Mouse (Mus musculus): ENCODE measurements around the gene Myrf. TPM values are rescaled to one million over a fixed set of nuclear protein-coding genes. Genes with fewer than 3 reads are reported as not detected.
"Not testable (repeated sequence)": the region's sequence is repeated elsewhere in the genome, so short reads cannot be mapped to it uniquely, and the experiment has no call there.

Gene Myrf
- total and polyA plus RNA-seq, 2 experiments = 3.0 to 31.4 TPM

DNA sequence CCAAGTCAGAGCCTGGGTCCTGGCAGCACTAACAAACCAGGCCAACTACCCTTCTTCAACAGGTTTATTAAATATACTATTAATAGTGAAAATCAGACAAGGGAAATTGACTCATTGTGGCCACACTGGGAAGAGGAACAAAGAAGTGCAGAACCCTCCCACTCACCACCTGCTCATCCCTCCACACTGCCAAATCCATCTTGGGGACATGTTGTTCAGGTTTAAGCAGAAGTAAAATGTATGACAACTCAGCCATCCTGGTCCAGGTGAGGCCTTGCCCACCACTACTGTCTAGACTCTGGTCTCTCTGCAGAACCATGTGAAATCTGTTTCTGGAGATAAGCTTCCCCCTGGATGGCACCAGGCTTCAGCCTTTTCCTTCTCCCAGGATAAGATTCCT, 68.7 kb downstream of the Myrf start:
- Histone ChIP-seq H3K4me1 (ENCODE audit: control insufficient read depth, insufficient read depth, low read length) (peaks cover 14% of the 10 kb centered on the region), H3K4me3 (ENCODE audit: insufficient read depth, low read depth, low read length) (no peak overlapping the region), H3K9ac (ENCODE audit: low read depth, low read length) (no peak overlapping the region), H3K79me2 (ENCODE audit: control insufficient read depth, insufficient read depth, low read length) (no peaks in the 10 kb centered on the region), H3K36me3 (ENCODE audit: control insufficient read depth, insufficient read depth, low read length) (no peaks in the 10 kb centered on the region), H3K27ac (replicated peaks; ENCODE audit: insufficient read depth, low read depth, low read length) (no peak overlapping the region), H3K27me3 (ENCODE audit: control insufficient read depth, insufficient read depth, low read length) (no peaks in the 10 kb centered on the region)
- no peak for TF ChIP-seq POLR2A (IDR thresholded peaks at IDR 0.05; ENCODE audit: extremely low read depth, insufficient read depth, low read length)
- TF ChIP-seq CTCF (IDR thresholded peaks at IDR 0.05; ENCODE audit: low read depth, low read length) = no peak
- DNase-seq (ENCODE audit: extremely low read depth, low read depth, low spot score) = no peak

- no peak for DNase-seq (ENCODE audit: extremely low read depth, low read depth, low spot score)
- Histone ChIP-seq H3K27ac (replicated peaks; ENCODE audit: insufficient read depth, low read depth, low read length) (no peak overlapping the region), H3K9ac (ENCODE audit: low read depth, low read length) (no peak overlapping the region), H3K4me1 (ENCODE audit: control insufficient read depth, insufficient read depth, low read length) (peaks cover 18% of the 10 kb centered on the region), H3K79me2 (ENCODE audit: control insufficient read depth, insufficient read depth, low read length) (no peaks in the 10 kb centered on the region), H3K36me3 (ENCODE audit: control insufficient read depth, insufficient read depth, low read length) (no peaks in the 10 kb centered on the region), H3K4me3 (ENCODE audit: insufficient read depth, low read depth, low read length) (no peak overlapping the region), H3K27me3 (ENCODE audit: control insufficient read depth, insufficient read depth, low read length) (no peaks in the 10 kb centered on the region)
- WGBS = 78% methylated on average over 7 of the region's 7 CpGs
- no peak for TF ChIP-seq CTCF (IDR thresholded peaks at IDR 0.05; ENCODE audit: low read depth, low read length)
- no peak for TF ChIP-seq POLR2A (IDR thresholded peaks at IDR 0.05; ENCODE audit: extremely low read depth, insufficient read depth, low read length)
These were observed 69.2 kb downstream of the Myrf start for GRCm38 (mm10) chr19:10171359-10171758.

- TF ChIP-seq CTCF (IDR thresholded peaks at IDR 0.05; ENCODE audit: low read depth, low read length) (no peak), POLR2A (IDR thresholded peaks at IDR 0.05; ENCODE audit: extremely low read depth, insufficient read depth, low read length) (no peak)
- Histone ChIP-seq H3K79me2 (ENCODE audit: control insufficient read depth, insufficient read depth, low read length) (no peaks in the 10 kb centered on the region), H3K36me3 (ENCODE audit: control insufficient read depth, insufficient read depth, low read length) (no peaks in the 10 kb centered on the region), H3K9ac (ENCODE audit: low read depth, low read length) (no peak overlapping the region), H3K4me1 (ENCODE audit: control insufficient read depth, insufficient read depth, low read length) (peaks cover 20% of the 10 kb centered on the region), H3K4me3 (ENCODE audit: insufficient read depth, low read depth, low read length) (no peak overlapping the region), H3K27ac (replicated peaks; ENCODE audit: insufficient read depth, low read depth, low read length) (no peak overlapping the region; the same call in 1 of the 2 replicates), H3K27me3 (ENCODE audit: control insufficient read depth, insufficient read depth, low read length) (no peaks in the 10 kb centered on the region)
- WGBS = 30% methylated on average over 1 of the region's 1 CpGs
- peak; percentile 84 for DNase-seq (ENCODE audit: extremely low read depth, low read depth, low spot score)
These were observed 70.1 kb downstream of the Myrf start for GRCm38 (mm10) chr19:10170466-10170865.

GRCm38 (mm10) chr19:10169692-10170330, 70.7 kb downstream of the Myrf start:
- not testable (repeated sequence) for H3K27ac ChIP-seq (replicated peaks; ENCODE audit: insufficient read depth, low read depth, low read length); H3K27me3 ChIP-seq (ENCODE audit: control insufficient read depth, insufficient read depth, low read length); H3K4me3 ChIP-seq (ENCODE audit: insufficient read depth, low read depth, low read length); H3K36me3 ChIP-seq (ENCODE audit: control insufficient read depth, insufficient read depth, low read length); H3K79me2 ChIP-seq (ENCODE audit: control insufficient read depth, insufficient read depth, low read length); DNase-seq (ENCODE audit: extremely low read depth, low read depth, low spot score); H3K9ac ChIP-seq (ENCODE audit: low read depth, low read length)
- peaks cover 20% of the 10 kb centered on the region for H3K4me1 ChIP-seq (ENCODE audit: control insufficient read depth, insufficient read depth, low read length)
- WGBS = 94% methylated on average over 3 of the region's 3 CpGs

DNA sequence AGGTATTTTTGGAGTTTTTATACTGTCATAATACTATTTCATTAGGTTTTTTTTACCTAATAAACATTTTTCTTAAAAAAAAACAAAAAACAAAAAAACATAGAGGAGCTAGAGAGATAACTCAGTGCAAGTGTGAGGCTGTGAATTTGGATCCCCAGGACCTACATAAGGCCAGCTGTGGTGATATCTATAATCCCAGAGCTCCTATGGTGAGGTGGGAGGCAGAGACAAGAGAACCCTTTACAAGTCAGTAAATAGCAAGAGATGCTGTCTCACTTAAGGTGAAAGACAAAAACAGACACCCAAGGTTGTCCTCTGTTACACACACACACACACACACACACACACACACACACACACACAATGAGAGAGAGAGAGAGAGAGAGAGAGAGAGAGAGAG, 71.4 kb downstream of the Myrf start:
- H3K4me3 ChIP-seq (ENCODE audit: insufficient read depth, low read depth, low read length) = no peak overlapping the region
- H3K9ac ChIP-seq (ENCODE audit: low read depth, low read length) = no peak overlapping the region
- no peaks in the 10 kb centered on the region for H3K36me3 ChIP-seq (ENCODE audit: control insufficient read depth, insufficient read depth, low read length)
- H3K27me3 ChIP-seq (ENCODE audit: control insufficient read depth, insufficient read depth, low read length) = no peaks in the 10 kb centered on the region
- TF ChIP-seq CTCF (IDR thresholded peaks at IDR 0.05; ENCODE audit: low read depth, low read length) = no peak
- TF ChIP-seq POLR2A (IDR thresholded peaks at IDR 0.05; ENCODE audit: extremely low read depth, insufficient read depth, low read length) = no peak
- H3K27ac ChIP-seq (replicated peaks; ENCODE audit: insufficient read depth, low read depth, low read length) = no peak overlapping the region
- no peak for DNase-seq (ENCODE audit: extremely low read depth, low read depth, low spot score)
- peaks cover 20% of the 10 kb centered on the region for H3K4me1 ChIP-seq (ENCODE audit: control insufficient read depth, insufficient read depth, low read length)
- H3K79me2 ChIP-seq (ENCODE audit: control insufficient read depth, insufficient read depth, low read length) = no peaks in the 10 kb centered on the region

DNA sequence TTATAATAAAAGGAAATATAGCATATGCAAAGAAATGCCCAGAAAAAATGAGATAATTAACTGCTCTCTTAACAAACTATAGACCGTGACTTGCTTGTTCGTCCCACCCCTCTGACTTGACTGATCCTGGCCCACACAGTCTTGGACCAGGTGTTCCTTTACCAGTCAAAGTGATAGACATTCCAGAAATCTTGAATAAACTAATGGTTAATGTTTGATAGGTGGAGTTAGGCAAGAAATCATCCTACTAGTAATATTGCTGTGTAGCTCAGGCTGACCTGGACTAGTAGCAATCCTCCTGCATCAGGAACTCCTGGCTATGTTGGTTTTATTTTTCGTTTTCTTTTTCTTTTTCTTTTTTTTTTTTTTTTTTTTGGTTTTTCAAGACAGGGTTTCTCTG, 72.1 kb downstream of the Myrf start:
- 20% methylated on average over 3 of the region's 3 CpGs for WGBS
- Histone ChIP-seq H3K27me3 (ENCODE audit: control insufficient read depth, insufficient read depth, low read length) (no peaks in the 10 kb centered on the region), H3K79me2 (ENCODE audit: control insufficient read depth, insufficient read depth, low read length) (no peaks in the 10 kb centered on the region), H3K27ac (replicated peaks; ENCODE audit: insufficient read depth, low read depth, low read length) (peak overlapping the region; percentile 62), H3K4me3 (ENCODE audit: insufficient read depth, low read depth, low read length) (no peak overlapping the region), H3K9ac (ENCODE audit: low read depth, low read length) (no peak overlapping the region), H3K4me1 (ENCODE audit: control insufficient read depth, insufficient read depth, low read length) (peaks cover 20% of the 10 kb centered on the region), H3K36me3 (ENCODE audit: control insufficient read depth, insufficient read depth, low read length) (no peaks in the 10 kb centered on the region)
- TF ChIP-seq CTCF (IDR thresholded peaks at IDR 0.05; ENCODE audit: low read depth, low read length) (no peak), POLR2A (IDR thresholded peaks at IDR 0.05; ENCODE audit: extremely low read depth, insufficient read depth, low read length) (no peak)
- DNase-seq (ENCODE audit: extremely low read depth, low read depth, low spot score) = peak; percentile 93

Data from liver, adult 2 months (tissue).